Mouse (Mus musculus): Measurements from ENCODE around the gene Evl.

GRCm38 (mm10) chr12:108647784-108648183 lies 93.3 kb downstream of the Evl start:
- TF ChIP-seq CTCF (IDR thresholded peaks at IDR 0.05; ENCODE audit: insufficient read depth, low read length) (no peak), POLR2A (IDR thresholded peaks at IDR 0.05; ENCODE audit: borderline replicate concordance, extremely low read depth, low read depth, low read length) (no peak)

Measured in lung, adult 2 months (tissue).